ENCODE assay signal across 2 mouse cellular contexts in genomic region chr7:88721031-88721430, GRCm38 (mm10).
A peak's percentile ranks its signal among the peaks of the same experiment; 100 is the strongest.
DNase-seq lines count a peak whose midpoint lies in the region; TF ChIP-seq lines count a peak whose summit lies in the region.
"Not testable (repeated sequence)": the region's sequence is repeated elsewhere in the genome, so short reads cannot be mapped to it uniquely, and the experiment has no call there.

No protein-coding gene starts in this region.

- not testable (repeated sequence) for H3K27me3 ChIP-seq in kidney, adult 2 months (replicated peaks; ENCODE audit: control insufficient read depth, insufficient read depth, low read length)

- not testable (repeated sequence) for TF ChIP-seq POLR2A in kidney, adult 2 months (IDR thresholded peaks at IDR 0.05; ENCODE audit: low read depth, low read length)

- WGBS in kidney, adult 2 months, result 66% methylated on average over 1 of the region's 1 CpGs

- not testable (repeated sequence) for TF ChIP-seq CTCF in kidney, adult 2 months (conservative IDR thresholded peaks at IDR 0.05; ENCODE audit: insufficient read depth, insufficient read length, low read depth, low read length)

- peak; percentile 65 for DNase-seq in kidney, adult 2 months
- peak; percentile 78 for DNase-seq in kidney, adult 9 months

- not testable (repeated sequence) for H3K4me1 ChIP-seq in kidney, adult 2 months (ENCODE audit: control insufficient read depth, insufficient read depth, low read length)

- H3K27ac ChIP-seq in kidney, adult 2 months (ENCODE audit: insufficient read depth, low read depth, low read length), result not testable (repeated sequence)

- H3K4me3 ChIP-seq in kidney, adult 2 months (ENCODE audit: insufficient read depth, low read depth, low read length), result not testable (repeated sequence)

- H3K36me3 ChIP-seq in kidney, adult 2 months (ENCODE audit: control insufficient read depth, insufficient read depth, low read length), result not testable (repeated sequence)
